Mouse (Mus musculus): ENCODE data around the gene Il2ra.
A peak's percentile ranks its signal among the peaks of the same experiment; 100 is the strongest.
"Not testable (repeated sequence)": the region's sequence is repeated elsewhere in the genome, so short reads cannot be mapped to it uniquely, and the experiment has no call there.

The Il2ra gene

GRCm38 (mm10) chr2:11642451-11642941, at the start of gene Il2ra:
TSS of gene Il2ra (plus strand) at chr2:11642807.
- DNase-seq (ENCODE audit: low spot score in 2 of 2): no peak

GRCm38 (mm10) chr2:11596690-11597089, 45.9 kb upstream of the Il2ra start:
- DNase-seq (ENCODE audit: low spot score in 2 of 2): no peak

- no peak for DNase-seq (ENCODE audit: low spot score in 2 of 2)
These were observed 44.7 kb upstream of the Il2ra start for GRCm38 (mm10) chr2:11597906-11598305.

GRCm38 (mm10) chr2:11601795-11602194, 40.8 kb upstream of the Il2ra start:
- no peak for DNase-seq (ENCODE audit: low spot score in 2 of 2)

- peak; percentile 91 for DNase-seq (ENCODE audit: low spot score in 2 of 2)
These were observed 39.8 kb upstream of the Il2ra start for GRCm38 (mm10) chr2:11602506-11603489.

GRCm38 (mm10) chr2:11604053-11604452, 38.6 kb upstream of the Il2ra start, which contains the start of gene Rbm17:
TSS of gene Rbm17 (minus strand) at chr2:11604153.
- no peak for DNase-seq (ENCODE audit: low spot score in 2 of 2)

GRCm38 (mm10) chr2:11604911-11605310, 37.7 kb upstream of the Il2ra start:
- DNase-seq (ENCODE audit: low spot score in 2 of 2): no peak

GRCm38 (mm10) chr2:11606718-11607117, 35.9 kb upstream of the Il2ra start:
- DNase-seq (ENCODE audit: low spot score in 2 of 2): not testable (repeated sequence)

- not testable (repeated sequence) for DNase-seq (ENCODE audit: low spot score in 2 of 2)
These were observed 29.7 kb upstream of the Il2ra start for GRCm38 (mm10) chr2:11612939-11613338.

- DNase-seq (ENCODE audit: low spot score in 2 of 2): no peak
These were observed 25.8 kb upstream of the Il2ra start for GRCm38 (mm10) chr2:11616846-11617245.

- DNase-seq (ENCODE audit: low spot score in 2 of 2): no peak
These were observed 23.0 kb upstream of the Il2ra start for GRCm38 (mm10) chr2:11619598-11619997.

GRCm38 (mm10) chr2:11623173-11623572, 19.4 kb upstream of the Il2ra start:
- no peak for DNase-seq (ENCODE audit: low spot score in 2 of 2)

- DNase-seq (ENCODE audit: low spot score in 2 of 2): no peak
These were observed 18.9 kb upstream of the Il2ra start for GRCm38 (mm10) chr2:11623726-11624125.

- no peak for DNase-seq (ENCODE audit: low spot score in 2 of 2)
These were observed 16.7 kb upstream of the Il2ra start, which contains the start of gene Gm17490 for GRCm38 (mm10) chr2:11625890-11626289. TSS of gene Gm17490 (minus strand) at chr2:11626264.

GRCm38 (mm10) chr2:11635035-11635434, 7.6 kb upstream of the Il2ra start:
- DNase-seq (ENCODE audit: low spot score in 2 of 2): no peak

GRCm38 (mm10) chr2:11635471-11636137, 7.0 kb upstream of the Il2ra start:
- DNase-seq (ENCODE audit: low spot score in 2 of 2): no peak

- no peak for DNase-seq (ENCODE audit: low spot score in 2 of 2)
These were observed 6.5 kb upstream of the Il2ra start for GRCm38 (mm10) chr2:11636138-11636480.

- no peak for DNase-seq (ENCODE audit: low spot score in 2 of 2)
These were observed 5.5 kb upstream of the Il2ra start for GRCm38 (mm10) chr2:11637115-11637514.

- no peak for DNase-seq (ENCODE audit: low spot score in 2 of 2)
These were observed 1.4 kb downstream of the Il2ra start for GRCm38 (mm10) chr2:11644057-11644456.

- DNase-seq (ENCODE audit: low spot score in 2 of 2): no peak
These were observed 2.7 kb downstream of the Il2ra start for GRCm38 (mm10) chr2:11645297-11645696.

GRCm38 (mm10) chr2:11651476-11651875, 8.9 kb downstream of the Il2ra start:
- no peak for DNase-seq (ENCODE audit: low spot score in 2 of 2)

GRCm38 (mm10) chr2:11652196-11652595, 9.6 kb downstream of the Il2ra start:
- no peak for DNase-seq (ENCODE audit: low spot score in 2 of 2)

GRCm38 (mm10) chr2:11652780-11653179, 10.2 kb downstream of the Il2ra start:
- no peak for DNase-seq (ENCODE audit: low spot score in 2 of 2)
